Mouse (Mus musculus): Measurements from ENCODE around the gene Pdx1. TPM values are rescaled to one million over a fixed set of nuclear protein-coding genes. Genes with fewer than 3 reads are reported as not detected.

Gene Pdx1
- polyA plus RNA-seq, 1 experiment from 2014 or later = 6.7 TPM

GRCm38 (mm10) chr5:147305166-147305565 lies 35.4 kb downstream of the Pdx1 start:
- 1% methylated on average over 16 of the region's 16 CpGs for WGBS

GRCm38 (mm10) chr5:147305856-147306637 lies 36.3 kb downstream of the Pdx1 start:
- no peak for TF ChIP-seq CTCF (IDR thresholded peaks at IDR 0.05; ENCODE audit: low read depth)
- H3K4me2 ChIP-seq (replicated peaks; ENCODE audit: low read depth) = peak overlapping the region; percentile 69
- peaks cover 17% of the 10 kb centered on the region; the same call in 1 of the 2 replicates for H3K27me3 ChIP-seq (replicated peaks; ENCODE audit: control insufficient read depth, insufficient read depth, low read length)
- H3K4me3 ChIP-seq (ENCODE audit: low read depth, low read length) = peak overlapping the region; percentile 74
- no peak for ATAC-seq
- H3K36me3 ChIP-seq (ENCODE audit: control insufficient read depth, insufficient read depth) = peaks cover 7% of the 10 kb centered on the region; the same call in 1 of the 2 replicates
- no peaks in the 10 kb centered on the region for H3K9me3 ChIP-seq (ENCODE audit: control insufficient read depth)
- H3K4me1 ChIP-seq (replicated peaks; ENCODE audit: control insufficient read depth, insufficient read depth, low read length) = no peaks in the 10 kb centered on the region
- H3K27ac ChIP-seq (ENCODE audit: low read depth, low read length) = peak overlapping the region; percentile 90
- peak overlapping the region; percentile 94 for H3K9ac ChIP-seq (ENCODE audit: low read depth, low read length)
- under 1% methylated on average over 56 of the region's 58 CpGs for WGBS

More at GRCm38 (mm10) chr5:147305166-147305565, 35.4 kb downstream of the Pdx1 start:
- Histone ChIP-seq H3K36me3 (ENCODE audit: control insufficient read depth, insufficient read depth) (peaks cover 8% of the 10 kb centered on the region; the same call in 1 of the 2 replicates), H3K4me3 (ENCODE audit: low read depth, low read length) (peak overlapping the region; percentile 74), H3K9ac (ENCODE audit: low read depth, low read length) (peak overlapping the region; percentile 94), H3K27ac (ENCODE audit: low read depth, low read length) (peak overlapping the region; percentile 90), H3K27me3 (replicated peaks; ENCODE audit: control insufficient read depth, insufficient read depth, low read length) (peaks cover 18% of the 10 kb centered on the region; the same call in 1 of the 2 replicates), H3K4me2 (replicated peaks; ENCODE audit: low read depth) (peak overlapping the region; percentile 69), H3K9me3 (ENCODE audit: control insufficient read depth) (no peaks in the 10 kb centered on the region), H3K4me1 (replicated peaks; ENCODE audit: control insufficient read depth, insufficient read depth, low read length) (no peaks in the 10 kb centered on the region)
- ATAC-seq = no peak
- no peak for TF ChIP-seq CTCF (IDR thresholded peaks at IDR 0.05; ENCODE audit: low read depth)

GRCm38 (mm10) chr5:147306638-147307397 lies 37.1 kb downstream of the Pdx1 start, which contains the start of gene Cdx2:
Cdx2 (minus strand) TSS chr5:147307270.
- Histone ChIP-seq H3K4me3 (ENCODE audit: low read depth, low read length) (peak within 1 kb of the TSS; percentile 74), H3K9ac (ENCODE audit: low read depth, low read length) (peak within 1 kb of the TSS; percentile 94), H3K4me1 (replicated peaks; ENCODE audit: control insufficient read depth, insufficient read depth, low read length) (no peaks in the 10 kb centered on the region), H3K27ac (ENCODE audit: low read depth, low read length) (peak within 1 kb of the TSS; percentile 90), H3K9me3 (ENCODE audit: control insufficient read depth) (no peaks in the 10 kb centered on the region), H3K27me3 (replicated peaks; ENCODE audit: control insufficient read depth, insufficient read depth, low read length) (peaks cover 19% of the 10 kb centered on the region; the same call in 1 of the 2 replicates), H3K4me2 (replicated peaks; ENCODE audit: low read depth) (peak within 1 kb of the TSS; percentile 69), H3K36me3 (ENCODE audit: control insufficient read depth, insufficient read depth) (0 out of 2 replicates have a peak, but pooled peaks cover under 1% of the 10 kb centered on the region)
- under 1% methylated on average over 62 of the region's 63 CpGs for WGBS
- peak; percentile 93 for ATAC-seq
- TF ChIP-seq CTCF (IDR thresholded peaks at IDR 0.05; ENCODE audit: low read depth) = no peak; the same call in 1 of the 2 replicates

GRCm38 (mm10) chr5:147307398-147307785 lies 37.6 kb downstream of the Pdx1 start:
- Histone ChIP-seq H3K4me3 (ENCODE audit: low read depth, low read length) (peak overlapping the region; percentile 74), H3K36me3 (ENCODE audit: control insufficient read depth, insufficient read depth) (no peaks in the 10 kb centered on the region), H3K9ac (ENCODE audit: low read depth, low read length) (peak overlapping the region; percentile 94), H3K27me3 (replicated peaks; ENCODE audit: control insufficient read depth, insufficient read depth, low read length) (peaks cover 21% of the 10 kb centered on the region; the same call in 1 of the 2 replicates), H3K9me3 (ENCODE audit: control insufficient read depth) (no peaks in the 10 kb centered on the region), H3K4me1 (replicated peaks; ENCODE audit: control insufficient read depth, insufficient read depth, low read length) (no peaks in the 10 kb centered on the region), H3K27ac (ENCODE audit: low read depth, low read length) (peak overlapping the region; percentile 90), H3K4me2 (replicated peaks; ENCODE audit: low read depth) (peak overlapping the region; percentile 69)
- WGBS = 2% methylated on average over 12 of the region's 12 CpGs
- no peak; the same call in 1 of the 2 replicates for ATAC-seq
- 0 out of 2 replicates have a peak, but pooled peaks have one; percentile 12 for TF ChIP-seq CTCF (IDR thresholded peaks at IDR 0.05; ENCODE audit: low read depth)

- H3K4me2 ChIP-seq (replicated peaks; ENCODE audit: low read depth) = peak overlapping the region; percentile 69
- ATAC-seq = no peak
- TF ChIP-seq CTCF (IDR thresholded peaks at IDR 0.05; ENCODE audit: low read depth) = no peak
- no peaks in the 10 kb centered on the region for H3K9me3 ChIP-seq (ENCODE audit: control insufficient read depth)
- 14% methylated on average over 9 of the region's 9 CpGs for WGBS
- peak overlapping the region; percentile 94; the same call in 1 of the 2 replicates for H3K9ac ChIP-seq (ENCODE audit: low read depth, low read length)
- H3K27me3 ChIP-seq (replicated peaks; ENCODE audit: control insufficient read depth, insufficient read depth, low read length) = peaks cover 21% of the 10 kb centered on the region; the same call in 1 of the 2 replicates
- H3K4me1 ChIP-seq (replicated peaks; ENCODE audit: control insufficient read depth, insufficient read depth, low read length) = no peaks in the 10 kb centered on the region
- H3K27ac ChIP-seq (ENCODE audit: low read depth, low read length) = peak overlapping the region; percentile 90
- H3K36me3 ChIP-seq (ENCODE audit: control insufficient read depth, insufficient read depth) = no peaks in the 10 kb centered on the region
- H3K4me3 ChIP-seq (ENCODE audit: low read depth, low read length) = peak overlapping the region; percentile 74
Observed at GRCm38 (mm10) chr5:147308451-147308850, 38.7 kb downstream of the Pdx1 start.
